Mouse (Mus musculus) c-Kit-positive CD71-positive TER-119-negative erythroid progenitor cells, embryonic 14.5 days (primary cell): ENCODE data around the gene Hap1.

Experiments
- DNase-seq: peaks from one replicate; pipeline ENCODE4 v3.0.0-alpha.2; 2013; ENCODE audit warnings: low read depth

Gene Hap1

DNA sequence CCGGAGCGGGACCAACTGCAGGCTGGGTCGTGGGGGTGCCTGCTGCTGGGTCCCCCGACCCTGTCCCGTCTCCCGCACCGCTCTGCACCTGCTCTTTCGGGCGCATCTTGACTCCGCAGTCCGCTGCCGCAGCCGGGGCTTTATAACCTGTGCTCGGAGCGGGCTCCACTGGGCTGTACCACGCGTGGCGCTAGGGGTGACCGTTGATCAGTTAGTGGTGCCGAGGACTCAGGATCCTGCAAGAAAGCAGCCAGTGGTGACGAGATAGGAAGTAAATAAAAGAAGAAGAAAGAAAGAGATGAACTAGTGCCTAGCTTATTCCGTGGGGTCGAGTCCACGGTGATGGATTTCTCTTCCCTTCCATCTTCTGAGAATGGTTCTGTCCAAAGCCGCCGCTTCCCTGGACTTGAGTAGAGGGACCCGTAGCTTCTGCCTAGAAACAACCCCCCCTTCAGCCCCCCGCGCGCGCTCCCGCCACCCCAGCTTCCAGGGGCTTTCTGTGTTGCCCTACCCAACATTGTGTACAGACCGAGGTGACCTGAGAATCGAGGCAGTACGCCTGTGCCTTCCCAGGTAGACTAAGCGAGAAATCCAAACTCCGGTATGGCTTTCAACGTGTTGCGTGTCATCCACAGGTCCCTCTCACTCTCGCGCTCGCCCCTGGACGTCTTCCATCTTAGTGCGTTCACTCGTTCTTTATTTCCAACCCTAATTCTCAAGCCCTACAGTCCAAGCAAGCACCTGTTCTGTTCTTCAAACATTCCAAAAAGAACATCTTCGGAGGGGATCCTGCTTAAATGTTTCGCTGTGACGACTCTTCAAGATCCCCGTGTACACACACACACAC lies at the start of gene Hap1:
Gene Hap1, minus strand, starts transcription at position 157 of the 847 bp plus-strand sequence.
- no peak for DNase-seq

- DNase-seq = no peak
Observed at GRCm38 (mm10) chr11:100404456-100405074, 48.6 kb upstream of the Hap1 start.

DNA sequence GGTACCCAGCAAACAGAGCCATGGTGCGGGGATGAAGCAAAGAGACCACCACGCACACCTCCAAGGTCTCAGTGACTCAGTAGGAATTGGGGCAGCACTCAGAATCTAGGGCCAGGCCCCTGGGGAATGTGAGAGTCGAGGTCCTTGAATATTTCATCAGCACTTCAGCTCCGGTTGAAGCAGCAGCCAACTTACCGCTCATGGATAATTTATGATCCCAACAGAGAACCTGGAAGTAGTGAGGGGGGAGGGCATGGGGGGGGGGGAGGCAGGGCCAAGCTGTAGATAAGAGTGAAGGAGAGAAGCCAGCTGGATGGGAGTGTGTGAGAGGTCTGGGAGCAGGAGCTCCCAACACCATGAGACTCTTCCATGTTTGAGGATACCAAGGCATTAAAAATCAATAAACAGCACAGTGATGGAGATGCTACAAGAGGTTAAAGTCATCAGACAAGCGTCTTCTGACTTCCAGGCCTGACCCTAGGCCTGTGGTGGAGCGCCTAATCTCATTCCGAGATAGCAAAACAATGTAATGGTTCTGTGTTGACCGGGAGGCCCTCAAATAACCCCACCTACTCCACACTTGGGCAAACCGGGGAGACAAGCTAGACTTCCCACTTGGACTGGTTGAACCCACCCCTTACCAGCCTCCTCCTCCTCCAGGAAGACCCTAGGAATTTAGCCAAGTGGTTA lies 47.7 kb upstream of the Hap1 start:
- DNase-seq = no peak

GRCm38 (mm10) chr11:100402682-100403081 lies 46.8 kb upstream of the Hap1 start:
- DNase-seq = no peak

DNA sequence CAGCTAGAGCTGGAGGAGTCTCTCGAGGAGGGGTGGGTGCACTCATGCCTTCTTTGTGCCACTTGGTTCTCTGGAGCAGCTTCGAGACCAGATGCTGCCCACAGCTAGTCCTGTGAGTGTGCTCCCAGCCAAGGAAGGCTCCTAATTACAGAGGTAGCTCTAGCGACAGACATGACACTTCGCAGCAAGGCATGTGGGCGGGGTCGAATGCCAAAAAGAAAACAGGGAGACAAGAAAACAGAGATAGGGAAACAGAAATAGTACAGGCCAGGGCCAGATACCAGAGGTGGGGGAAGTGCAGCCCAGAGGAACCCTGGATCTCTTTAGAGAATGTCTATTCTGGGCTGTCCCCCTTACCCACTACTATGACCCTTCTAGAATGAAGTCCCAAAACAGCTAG lies 46.3 kb upstream of the Hap1 start:
- peak; percentile 40 for DNase-seq

DNA sequence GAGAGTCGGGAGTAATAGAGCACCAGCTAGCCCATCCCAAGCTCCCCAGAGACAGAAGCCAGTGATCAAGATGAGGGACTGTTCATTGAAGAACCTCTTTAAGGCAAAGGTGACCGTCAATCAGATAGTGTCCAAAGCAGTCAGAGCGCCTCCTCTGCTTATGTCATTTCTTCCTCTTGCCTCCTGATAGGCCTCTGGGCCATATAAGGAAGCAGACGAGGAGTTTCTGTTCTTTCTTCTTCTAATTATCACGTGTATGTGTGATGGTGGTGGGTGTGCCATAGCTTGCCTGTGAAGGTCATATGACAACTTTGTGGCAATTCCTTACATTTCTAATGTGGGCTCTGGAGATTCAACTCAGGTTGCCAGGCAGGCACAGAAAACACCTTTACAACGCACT lies 44.9 kb upstream of the Hap1 start:
- DNase-seq = no peak

- no peak for DNase-seq
Observed at GRCm38 (mm10) chr11:100399727-100400538, 44.0 kb upstream of the Hap1 start.

DNA sequence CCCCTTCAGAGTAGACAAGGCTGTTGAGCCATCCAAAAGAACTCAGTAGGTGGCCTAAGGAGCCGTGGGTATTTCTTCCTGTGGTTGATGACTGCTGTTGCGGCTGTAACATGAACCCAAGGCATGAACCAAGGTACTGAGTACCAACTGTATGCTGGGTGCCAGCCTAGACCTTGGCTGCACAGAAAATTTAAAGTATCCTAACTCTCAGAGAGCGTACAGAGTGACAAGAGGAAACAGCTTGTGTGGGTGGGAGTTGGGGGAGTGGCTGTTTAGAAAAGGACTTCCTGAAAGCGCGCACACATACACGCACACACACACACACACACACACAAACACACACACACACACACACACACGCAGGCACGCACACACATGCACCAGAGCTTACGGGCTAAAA lies 43.4 kb upstream of the Hap1 start:
- DNase-seq = no peak

DNA sequence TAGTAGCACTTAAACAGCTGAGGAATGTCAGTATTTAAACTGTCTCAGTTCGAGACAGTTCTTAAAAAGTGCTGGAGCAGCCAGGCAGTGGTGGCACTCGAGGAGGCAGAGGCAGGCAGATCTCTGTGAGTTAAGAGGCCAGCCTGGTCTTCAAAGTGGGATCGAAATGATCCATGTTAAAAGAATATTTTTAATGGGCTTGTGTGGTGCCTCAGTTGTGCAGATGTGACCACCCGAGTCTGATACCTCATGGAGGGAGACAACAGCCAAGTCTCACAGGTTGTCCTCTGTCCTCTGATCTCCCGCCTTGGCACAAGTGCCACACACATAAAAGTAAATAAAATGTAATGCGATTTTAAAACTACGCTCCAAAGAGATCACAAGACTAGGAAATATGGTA lies 42.6 kb upstream of the Hap1 start:
- no peak for DNase-seq

GRCm38 (mm10) chr11:100397600-100398389 lies 41.9 kb upstream of the Hap1 start, which contains the start of gene Jup:
Jup (minus strand) TSS chr11:100397763.
- peak; percentile 91 for DNase-seq

DNA sequence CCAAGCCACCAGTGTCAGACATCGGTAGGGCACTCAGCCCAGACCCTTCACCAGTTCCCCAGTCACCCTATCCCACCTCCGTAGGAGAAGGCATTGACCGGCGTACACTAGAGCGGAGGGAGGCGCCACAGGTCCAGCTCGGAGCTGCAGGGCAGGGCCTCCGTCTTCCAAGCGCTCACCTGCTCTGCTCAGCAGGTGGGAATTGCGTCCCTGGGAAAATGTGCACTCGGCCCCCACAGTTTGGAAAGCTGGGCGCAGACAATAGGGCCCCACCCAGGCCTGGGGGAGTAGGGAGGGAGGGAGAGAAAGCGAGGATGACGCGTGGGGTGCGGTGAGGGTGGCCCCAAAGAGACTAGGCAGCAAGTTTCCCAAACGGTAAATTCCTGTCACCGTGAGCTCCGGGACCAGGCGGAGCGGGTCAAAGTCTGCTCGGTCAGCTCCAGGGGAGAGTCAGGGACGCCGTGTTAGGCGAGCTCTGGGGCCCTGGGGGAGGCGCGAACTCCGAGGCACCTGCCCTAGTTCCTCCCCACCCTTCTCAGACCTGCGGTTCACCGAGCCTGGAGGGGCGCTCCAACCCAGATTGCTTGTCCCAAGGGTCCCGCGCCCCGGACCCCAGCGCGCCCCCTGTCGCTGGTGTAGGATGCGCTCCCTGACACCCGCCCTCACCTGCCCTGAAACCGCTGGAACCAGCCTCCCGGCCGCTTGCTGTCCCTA lies 41.1 kb upstream of the Hap1 start:
- no peak for DNase-seq

DNA sequence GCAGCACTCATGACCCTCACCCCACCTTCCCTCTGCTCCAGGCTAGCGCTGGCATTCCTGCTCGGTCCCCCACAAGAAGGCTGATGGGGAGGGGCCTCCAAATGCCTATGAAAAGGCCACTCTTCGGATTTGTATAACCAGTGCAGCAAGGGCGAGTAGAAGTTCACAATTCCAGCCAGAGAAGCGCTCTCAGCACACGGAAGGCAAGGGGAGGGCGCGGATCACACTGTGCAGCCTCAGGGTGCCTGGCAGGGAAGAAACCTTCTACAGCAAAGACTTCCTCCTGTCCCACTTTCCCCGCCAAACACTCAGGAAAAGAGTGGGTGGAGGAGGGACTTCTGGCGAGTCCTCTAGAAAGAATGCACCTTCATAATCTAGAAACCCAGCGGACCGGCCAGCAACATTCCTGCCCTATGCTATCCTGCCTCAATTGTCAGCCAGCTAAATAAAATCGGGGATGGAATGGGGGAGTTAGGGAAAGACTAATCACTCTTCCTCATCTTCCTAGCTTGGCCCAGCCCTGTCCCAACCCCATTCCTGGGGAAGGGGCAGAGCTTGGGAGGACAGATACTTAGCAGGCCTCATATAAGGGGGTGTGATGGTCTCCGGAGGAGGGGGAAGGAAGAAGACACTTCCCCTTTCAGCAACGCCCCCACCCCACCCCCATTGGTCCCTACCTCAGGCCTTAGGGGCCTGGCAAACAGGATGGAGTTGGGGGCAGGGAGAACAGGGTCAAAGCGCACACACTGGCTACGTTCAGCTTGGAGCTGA lies 40.1 kb upstream of the Hap1 start:
- no peak for DNase-seq

GRCm38 (mm10) chr11:100395200-100395599 lies 39.3 kb upstream of the Hap1 start:
- DNase-seq = no peak

DNA sequence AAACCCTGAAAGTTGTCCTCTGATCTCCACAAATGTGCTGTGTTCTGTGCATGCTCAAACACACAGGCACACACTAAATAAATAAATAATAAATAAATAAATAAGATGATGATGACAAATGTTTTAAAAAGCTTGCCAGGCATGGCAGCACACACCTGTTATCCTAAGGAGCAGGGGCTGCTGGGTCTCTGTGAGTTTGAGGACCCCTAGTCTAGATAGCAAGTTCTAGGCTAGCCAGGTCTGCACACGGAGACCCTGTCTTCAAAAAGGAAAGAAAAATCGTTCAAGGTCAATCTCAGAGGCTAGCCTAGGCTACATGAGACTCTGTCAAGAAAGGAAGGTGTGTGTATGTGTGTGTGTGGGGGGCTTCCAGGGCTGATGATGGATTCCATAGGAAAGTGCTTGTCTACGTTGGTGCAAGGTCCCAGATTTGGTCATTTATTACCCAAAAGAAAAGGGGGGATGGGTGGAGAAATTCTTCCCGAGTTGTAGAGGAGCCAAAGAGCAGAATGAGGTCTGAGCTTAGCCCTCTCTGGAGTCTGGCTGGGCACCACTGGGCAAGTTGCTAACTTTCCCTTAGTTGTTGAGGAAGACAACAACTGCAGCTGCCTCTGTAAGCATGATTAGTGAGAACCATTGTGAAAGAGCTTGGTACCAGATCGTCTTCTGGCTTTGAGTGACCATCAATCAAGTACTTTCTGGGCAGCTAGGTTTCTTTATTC lies 38.6 kb upstream of the Hap1 start:
- DNase-seq = no peak

GRCm38 (mm10) chr11:100393733-100394132 lies 37.8 kb upstream of the Hap1 start:
- no peak for DNase-seq

DNA sequence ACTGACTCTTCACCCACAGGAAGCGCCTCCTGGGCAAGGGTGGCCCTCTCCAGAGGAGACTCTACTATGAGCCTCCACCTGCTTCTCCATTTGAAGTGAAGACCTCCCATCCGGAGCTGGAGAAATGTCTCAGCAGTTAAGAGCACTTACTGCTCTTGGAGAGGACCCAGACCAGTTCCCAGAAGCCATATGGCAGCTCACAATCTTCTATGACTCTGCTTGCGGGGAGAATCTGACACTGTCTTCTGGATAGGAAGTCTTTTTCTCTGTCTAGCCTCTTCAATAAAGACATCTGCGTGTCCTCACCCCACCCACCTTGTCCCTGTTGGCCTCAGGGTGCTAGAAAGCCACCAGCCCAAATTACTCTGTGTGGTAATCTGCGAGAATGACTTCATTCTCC lies 37.0 kb upstream of the Hap1 start:
- no peak for DNase-seq

GRCm38 (mm10) chr11:100391884-100392345 lies 36.0 kb upstream of the Hap1 start:
- no peak for DNase-seq

GRCm38 (mm10) chr11:100391081-100391883 lies 35.4 kb upstream of the Hap1 start:
- DNase-seq = no peak
